Mouse (Mus musculus): ENCODE measurements around the gene Tmem41a.

GRCm38 (mm10) chr16:21887601-21888000 is 59.8 kb downstream of the Tmem41a start:
- TF ChIP-seq CTCF (IDR thresholded peaks at IDR 0.05; ENCODE audit: borderline replicate concordance, extremely low read depth, insufficient read depth, insufficient read length), result no peak
- TF ChIP-seq POLR2A (IDR thresholded peaks at IDR 0.05; ENCODE audit: borderline replicate concordance, extremely low read depth, insufficient read depth, insufficient read length, poor library complexity, severe bottlenecking), result no peak
